In the genomic region with DNA sequence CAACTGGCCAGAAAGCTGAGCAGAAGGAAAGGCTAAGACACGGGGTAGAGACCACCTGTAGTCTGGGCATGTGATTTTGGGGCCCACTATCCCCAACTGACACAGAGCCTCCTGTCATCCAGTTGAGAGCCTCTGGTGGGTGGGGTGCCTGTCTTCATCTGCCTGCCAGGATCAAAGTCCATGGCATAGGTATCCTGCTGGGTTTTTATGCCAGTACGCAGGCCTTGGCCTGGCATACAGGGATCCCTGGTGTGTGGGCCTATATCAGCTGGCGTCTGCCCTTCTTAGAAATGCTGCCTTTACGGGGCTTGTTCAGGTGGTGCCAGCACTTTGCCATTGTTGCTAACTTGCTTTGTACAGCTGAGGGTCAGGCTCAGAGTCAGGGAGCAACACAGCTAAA, we compare ENCODE assay signal across 20 mouse cellular contexts.
DNase-seq lines count a peak whose midpoint lies in the region; TF ChIP-seq lines count a peak whose summit lies in the region.
"Had no signal": no experiment of that assay in that cellular context is flagged by ENCODE, and none has a peak within 500 bp of the region (broad histone marks: within the 10 kb centered on the region; RNA-seq: fewer than 3 reads in every experiment).

No protein-coding gene starts in this region.

- no peak for DNase-seq in cerebellum, adult 2 months
- no peak for DNase-seq in cerebellum, postnatal 36 days
- peak; percentile 36 to 38 for DNase-seq in cerebellum, postnatal 10 days
- no peak for DNase-seq in cerebellum, adult 11-12 months
- DNase-seq in layer of hippocampus, adult 2 months (ENCODE audit: low spot score in 2 of 2): no peak
- no peak for DNase-seq in layer of hippocampus, postnatal 10 days (ENCODE audit: low spot score in 2 of 2)
- DNase-seq in testis, postnatal 14 days (ENCODE audit: low spot score): no peak
- DNase-seq: adrenal gland, adult 8-10 months; adrenal gland, postnatal 14 days; adrenal gland, postnatal 36 days; B cell, adult 2 months; cerebellum, adult 18-20 months; cerebellum, adult 9-10 months; forebrain, postnatal 0 days had no signal

- TF ChIP-seq POLR2A in cerebellum, adult 2 months (IDR thresholded peaks at IDR 0.05; ENCODE audit: borderline replicate concordance, insufficient read depth, low read length): no peak
- TF ChIP-seq POLR2A in testis, adult 2 months (IDR thresholded peaks at IDR 0.05; ENCODE audit: control insufficient read depth, low read depth, low read length): no peak

- no peak overlapping the region for H3K4me3 ChIP-seq in cerebellum, adult 2 months (replicated peaks; ENCODE audit: insufficient read depth, low read depth, low read length)
- H3K4me3 ChIP-seq in layer of hippocampus, adult 2 months: no peak overlapping the region
- H3K4me3 ChIP-seq in testis, adult 2 months (ENCODE audit: control insufficient read depth, low read depth, low read length): no peak overlapping the region
- H3K4me3 ChIP-seq: embryonic facial prominence, embryonic 10.5 days; embryonic facial prominence, embryonic 12.5 days; forebrain, embryonic 13.5 days; forebrain, embryonic 15.5 days had no signal

- peaks cover 76% of the 10 kb centered on the region for H3K4me1 ChIP-seq in cerebellum, adult 2 months (ENCODE audit: control insufficient read depth, insufficient read depth, low read length)
- no peaks in the 10 kb centered on the region; the same call in 1 of the 2 replicates for H3K4me1 ChIP-seq in testis, adult 2 months (ENCODE audit: control insufficient read depth, insufficient read depth, low read length)
- H3K4me1 ChIP-seq: embryonic facial prominence, embryonic 12.5 days had no signal

- no peaks in the 10 kb centered on the region for H3K27me3 ChIP-seq in cerebellum, adult 2 months (ENCODE audit: control insufficient read depth, insufficient read depth, low read length)
- H3K27me3 ChIP-seq in testis, adult 2 months (ENCODE audit: control insufficient read depth, insufficient read depth, low read length): no peaks in the 10 kb centered on the region
- H3K27me3 ChIP-seq: CH12.LX; embryonic facial prominence, embryonic 12.5 days; forebrain, embryonic 13.5 days; forebrain, embryonic 15.5 days had no signal

- no peaks in the 10 kb centered on the region for H3K36me3 ChIP-seq in testis, adult 2 months (ENCODE audit: control insufficient read depth, insufficient read depth, low read length)

- WGBS in cerebellum, adult 2 months: 46% methylated on average over 4 of the region's 4 CpGs

- no peak for TF ChIP-seq CTCF in cerebellum, adult 2 months (IDR thresholded peaks at IDR 0.05; ENCODE audit: borderline replicate concordance, insufficient read depth, low read depth, low read length)
- TF ChIP-seq CTCF in layer of hippocampus, adult 2 months (conservative IDR thresholded peaks at IDR 0.05): no peak
- TF ChIP-seq CTCF in testis, adult 2 months (IDR thresholded peaks at IDR 0.05; ENCODE audit: control insufficient read depth, insufficient read depth, insufficient replicate concordance, low read depth, low read length): no peak

- 0 out of 2 replicates have a peak overlapping the region, but pooled peaks have one; percentile 10 for H3K27ac ChIP-seq in cerebellum, adult 2 months (ENCODE audit: insufficient read depth, low read length)
- H3K27ac ChIP-seq in layer of hippocampus, adult 2 months: peak overlapping the region; percentile 39; the same call in 1 of the 2 replicates
- 0 out of 2 replicates have a peak overlapping the region, but pooled peaks have one; percentile 4 for H3K27ac ChIP-seq in testis, adult 2 months (ENCODE audit: control insufficient read depth, insufficient read depth, low read depth, low read length)
- H3K27ac ChIP-seq: embryonic facial prominence, embryonic 10.5 days; embryonic facial prominence, embryonic 12.5 days; forebrain, embryonic 13.5 days; forebrain, embryonic 15.5 days had no signal

Comparison
In these comparisons a context has a peak if more than half of its experiments do, and no peak if none do; other contexts are left out.
1. DNase-seq: peak in cerebellum, postnatal 10 days (2 of 2); none in cerebellum, adult 2 months (0 of 2), cerebellum, postnatal 36 days (0 of 2), cerebellum, adult 11-12 months (single experiment), layer of hippocampus, adult 2 months (0 of 2), layer of hippocampus, postnatal 10 days (0 of 2) and testis, postnatal 14 days (single experiment).
2. Peak in every context shown above with its lines, with median percentiles within 50 percentile points of each other: H3K27ac ChIP-seq.